Mouse (Mus musculus) forebrain, postnatal 0 days (tissue): ENCODE measurements around the gene Atrx. TPM values are rescaled to one million over a fixed set of nuclear protein-coding genes. Genes with fewer than 3 reads are reported as not detected.
"Not testable (repeated sequence)": the region's sequence is repeated elsewhere in the genome, so short reads cannot be mapped to it uniquely, and the experiment has no call there.

Source experiments
- ATAC-seq: fragments of 200-750 bp; cut with Nextera tagmentation; 2 replicates; pipeline ENCODE4 v1.8.0; 2017; ENCODE audit warnings: mild to moderate bottlenecking, moderate library complexity
- DNase-seq: peaks from one replicate; pipeline ENCODE4 v3.0.0-alpha.2; 2015
- H3K27ac ChIP-seq: fragments of 300-500 bp; sonication (generic); 2 replicates; pipeline ENCODE4 v1.5.1; 2014; ENCODE audit warnings: low read depth, mild to moderate bottlenecking, antibody characterized with exemption, low read length, moderate library complexity, mixed read lengths
- H3K27me3 ChIP-seq: fragments of 300-500 bp; sonication (generic); 2 replicates; pipeline ENCODE4 v1.6.1; 2014; ENCODE audit warnings: mild to moderate bottlenecking, low read length, mixed read lengths; ENCODE audit not compliant: insufficient read depth
- H3K36me3 ChIP-seq: fragments of 300-500 bp; sonication (generic); 2 replicates; pipeline ENCODE4 v1.6.1; 2014; ENCODE audit warnings: mild to moderate bottlenecking, moderate library complexity; ENCODE audit not compliant: insufficient read depth
- H3K4me1 ChIP-seq: fragments of 300-500 bp; sonication (generic); 2 replicates; pipeline ENCODE4 v1.6.1; 2014; ENCODE audit warnings: antibody characterized with exemption; ENCODE audit not compliant: insufficient read depth
- H3K4me2 ChIP-seq: fragments of 300-500 bp; sonication (generic); 2 replicates; pipeline ENCODE4 v1.6.1; 2014; ENCODE audit warnings: low read depth, mild to moderate bottlenecking, moderate library complexity
- H3K4me3 ChIP-seq: fragments of 300-500 bp; sonication (generic); 2 replicates; pipeline ENCODE4 v1.5.1; 2014; ENCODE audit warnings: low read depth, low read length, mixed read lengths
- H3K9ac ChIP-seq: fragments of 300-500 bp; sonication (generic); 2 replicates; pipeline ENCODE4 v1.6.1; 2014; ENCODE audit warnings: mild to moderate bottlenecking
- H3K9me3 ChIP-seq: fragments of 300-500 bp; sonication (generic); 2 replicates; pipeline ENCODE4 v1.6.1; 2016; ENCODE audit warnings: low read length
- CTCF ChIP-seq: sonication (generic); IDR thresholded peaks from 2 replicates; pipeline ENCODE4 v1.5.1; 2016; ENCODE audit warnings: antibody characterized with exemption, control low read depth, low read depth
- WGBS: fragments of 180-500 bp; shearing (Covaris S2); extraction: QIAGEN DNeasy Blood & Tissue Kit; methylation state at CpG from one replicate; pipeline ENCODE4 v1.1.7; 2014; 5-methylcytosine and 5-hydroxymethylcytosine counted together
- polyA plus RNA-seq: library from polyadenylated mRNA; unstranded; fragments of >200 nt; fragmentation: Nextera tagmentation; extraction: Ambion mirVana; gene quantifications from 2 replicates; pipeline ENCODE4 v1.2.1, GENCODE M21; 2015
- total RNA-seq: library from RNA; depleted of rRNA; stranded (reverse); fragments of >200 nt; gene quantifications from 2 replicates; pipeline ENCODE4 v1.2.3, GENCODE M21; 2014

Gene Atrx
- total and polyA plus RNA-seq, 2 experiments from 2014 or later, result 222 to 305 TPM

GRCm38 (mm10) chrX:105929478-105930038 lies 355 bp upstream of the Atrx start:
- H3K4me3 ChIP-seq, result peak overlapping the region; percentile 58
- WGBS, result 41% methylated on average over 8 of the region's 8 CpGs
- TF ChIP-seq CTCF, result no peak
- DNase-seq (no peak), ATAC-seq (peak; percentile 30)
- H3K9me3 ChIP-seq, result no peaks in the 10 kb centered on the region
- H3K27ac ChIP-seq, result peak overlapping the region; percentile 95
- H3K4me2 ChIP-seq, result peak overlapping the region; percentile 39
- H3K27me3 ChIP-seq, result no peaks in the 10 kb centered on the region
- no peaks in the 10 kb centered on the region for H3K36me3 ChIP-seq
- no peaks in the 10 kb centered on the region; the same call in 1 of the 2 replicates for H3K4me1 ChIP-seq
- H3K9ac ChIP-seq, result 0 out of 2 replicates have a peak overlapping the region, but pooled peaks have one; percentile 91

- Histone ChIP-seq H3K27ac (peak overlapping the region; percentile 95), H3K27me3 (no peaks in the 10 kb centered on the region), H3K36me3 (no peaks in the 10 kb centered on the region), H3K4me3 (peak overlapping the region; percentile 58), H3K9me3 (no peaks in the 10 kb centered on the region), H3K4me1 (no peaks in the 10 kb centered on the region; the same call in 1 of the 2 replicates), H3K9ac (peak overlapping the region; percentile 91), H3K4me2 (peak overlapping the region; percentile 43)
- DNase-seq (peak; percentile 35), ATAC-seq (peak; percentile 45)
- no peak for TF ChIP-seq CTCF
- WGBS, result 28% methylated on average over 55 of the region's 69 CpGs
Measured at GRCm38 (mm10) chrX:105927941-105928860, 1.0 kb downstream of the Atrx start.

DNA sequence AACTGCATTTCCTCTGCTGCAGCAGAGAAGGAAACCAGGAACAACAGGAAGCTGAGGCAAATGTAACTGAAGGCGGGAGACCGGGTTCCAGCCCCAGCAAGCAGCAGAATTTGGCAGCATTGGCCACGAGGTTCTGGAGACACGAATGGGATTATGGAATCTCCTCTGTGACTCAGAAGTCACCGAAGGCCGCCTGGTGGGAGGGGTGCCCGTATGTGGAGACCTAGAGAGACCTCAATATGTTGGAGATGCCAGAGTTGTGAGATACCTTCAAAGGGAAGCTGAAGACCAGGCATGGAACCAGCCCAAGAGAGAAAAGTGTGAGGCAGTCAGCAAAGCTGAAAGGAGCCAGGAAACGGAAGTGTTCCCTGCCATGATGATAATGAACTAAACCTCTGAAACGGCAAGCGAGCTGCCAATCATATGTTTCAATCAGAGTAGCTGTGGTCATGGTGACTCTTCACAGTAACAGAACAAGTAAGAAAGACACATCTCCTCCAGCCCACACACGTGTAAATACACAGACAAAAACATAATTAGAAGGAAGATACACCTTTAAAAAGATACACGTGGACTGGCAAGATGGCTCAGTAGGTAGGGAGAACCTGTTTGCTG lies 3.0 kb downstream of the Atrx start:
- DNase-seq, result no peak
- ATAC-seq, result no peak
- Histone ChIP-seq H3K4me2 (peak overlapping the region; percentile 43), H3K36me3 (no peaks in the 10 kb centered on the region), H3K4me1 (no peaks in the 10 kb centered on the region; the same call in 1 of the 2 replicates), H3K9me3 (no peaks in the 10 kb centered on the region), H3K9ac (no peak overlapping the region), H3K27ac (no peak overlapping the region), H3K27me3 (no peaks in the 10 kb centered on the region), H3K4me3 (no peak overlapping the region; the same call in 1 of the 2 replicates)
- 63% methylated on average over 12 of the region's 12 CpGs for WGBS
- TF ChIP-seq CTCF, result no peak

- Histone ChIP-seq H3K4me3 (no peak overlapping the region), H3K9ac (no peak overlapping the region), H3K4me2 (no peak overlapping the region), H3K27me3 (no peaks in the 10 kb centered on the region), H3K27ac (no peak overlapping the region), H3K36me3 (no peaks in the 10 kb centered on the region), H3K4me1 (no peaks in the 10 kb centered on the region; the same call in 1 of the 2 replicates), H3K9me3 (no peaks in the 10 kb centered on the region)
- no peak for TF ChIP-seq CTCF
- ATAC-seq (no peak), DNase-seq (no peak)
- 81% methylated on average over 5 of the region's 5 CpGs for WGBS
Measured at GRCm38 (mm10) chrX:105924326-105925070, 4.7 kb downstream of the Atrx start.

GRCm38 (mm10) chrX:105923896-105924295 lies 5.3 kb downstream of the Atrx start:
- no peak overlapping the region for H3K27ac ChIP-seq

GRCm38 (mm10) chrX:105922986-105923385 lies 6.2 kb downstream of the Atrx start:
- ATAC-seq, H3K36me3 ChIP-seq, DNase-seq, H3K4me1 ChIP-seq, H3K27ac ChIP-seq, H3K9ac ChIP-seq, H3K9me3 ChIP-seq, H3K4me2 ChIP-seq, H3K4me3 ChIP-seq, H3K27me3 ChIP-seq: not testable (repeated sequence)
- WGBS, result 92% methylated on average over 7 of the region's 7 CpGs

More at GRCm38 (mm10) chrX:105923896-105924295, 5.3 kb downstream of the Atrx start:
- no peaks in the 10 kb centered on the region for H3K27me3 ChIP-seq
- TF ChIP-seq CTCF, result no peak
- H3K4me2 ChIP-seq, result no peak overlapping the region
- DNase-seq (no peak), ATAC-seq (no peak)
- H3K9me3 ChIP-seq, result no peaks in the 10 kb centered on the region
- no peak overlapping the region for H3K9ac ChIP-seq
- no peaks in the 10 kb centered on the region; the same call in 1 of the 2 replicates for H3K4me1 ChIP-seq
- WGBS, result no CpG with 5 or more reads among the region's 1 CpGs
- no peak overlapping the region for H3K4me3 ChIP-seq
- H3K36me3 ChIP-seq, result no peaks in the 10 kb centered on the region
